Mouse (Mus musculus) adrenal gland, postnatal 0 days (tissue): ENCODE measurements around the gene Mmp24. TPM values are rescaled to one million over a fixed set of nuclear protein-coding genes. Genes with fewer than 3 reads are reported as not detected.

Source experiments
- polyA plus RNA-seq: library from polyadenylated mRNA; unstranded; fragments of >200 nt; fragmentation: Nextera tagmentation; extraction: Ambion mirVana; gene quantifications from 2 replicates; pipeline ENCODE4 v1.2.1, GENCODE M21; 2015

The Mmp24 gene
- 1.3 and 1.5 TPM in 2 replicates for polyA plus RNA-seq

GRCm38 (mm10) chr2:155774927-155775684, at the start of gene Mmp24:
Gene Mmp24 (plus strand): TSS chr2:155775342.

GRCm38 (mm10) chr2:155729158-155729645, 45.9 kb upstream of the Mmp24 start, which contains the start of gene Edem2:
Gene Edem2 (minus strand): TSS chr2:155729475.

GRCm38 (mm10) chr2:155735766-155736165, 39.4 kb upstream of the Mmp24 start, which contains the start of gene Gm17581:
Gene Gm17581 (minus strand): TSS chr2:155735866.

GRCm38 (mm10) chr2:155751014-155751786, 23.9 kb upstream of the Mmp24 start, which contains the start of gene Procr:
Gene Procr (plus strand): TSS chr2:155751117.

GRCm38 (mm10) chr2:155819392-155819448, 44.1 kb downstream of the Mmp24 start, which contains the start of gene BC029722:
Gene BC029722 (minus strand): TSS chr2:155819426.

GRCm38 (mm10) chr2:155826630-155827424, 51.7 kb downstream of the Mmp24 start, which contains the start of gene Eif6:
Gene Eif6 (minus strand): TSS chr2:155826925.

GRCm38 (mm10) chr2:155834732-155835131, 59.6 kb downstream of the Mmp24 start, which contains the start of gene Fam83c:
Gene Fam83c (minus strand): TSS chr2:155834854.

Other genes with a start within 250 kb of the Mmp24 start
- 26.0 and 43.9 TPM in 2 replicates for gene Gss, start 182.5 kb upstream of the Mmp24 start, polyA plus RNA-seq
- gene Myh7b, start 164.1 kb upstream of the Mmp24 start, polyA plus RNA-seq = 0.38 and 0.52 TPM in 2 replicates
- gene Trpc4ap, start 83.0 kb upstream of the Mmp24 start, polyA plus RNA-seq = 89.8 and 124 TPM in 2 replicates
- gene Edem2, start 45.9 kb upstream of the Mmp24 start, polyA plus RNA-seq = 30.0 and 59.7 TPM in 2 replicates
- gene Gm17581, start 39.5 kb upstream of the Mmp24 start, polyA plus RNA-seq = not detected in 2 replicates
- 14.1 and 22.1 TPM in 2 replicates for gene Procr, start 24.2 kb upstream of the Mmp24 start, polyA plus RNA-seq
- gene BC029722, start 44.1 kb downstream of the Mmp24 start, polyA plus RNA-seq = 58.7 and 116 TPM in 2 replicates
- gene Eif6, start 51.6 kb downstream of the Mmp24 start, polyA plus RNA-seq = 166 and 202 TPM in 2 replicates
- 0.05 and 0.12 TPM in 2 replicates for gene Fam83c, start 59.5 kb downstream of the Mmp24 start, polyA plus RNA-seq
- 80.5 and 107 TPM in 2 replicates for gene Uqcc1, start 155.0 kb downstream of the Mmp24 start, polyA plus RNA-seq
- gene Gm15557, start 165.4 kb downstream of the Mmp24 start, polyA plus RNA-seq = 0.19 and 0.97 TPM in 2 replicates
- 0.63 and 0.97 TPM in 2 replicates for gene Gdf5, start 170.0 kb downstream of the Mmp24 start, polyA plus RNA-seq
- 5.5 and 9.7 TPM in 2 replicates for gene Cep250, start 181.1 kb downstream of the Mmp24 start, polyA plus RNA-seq
- gene 6430550D23Rik, start 232.6 kb downstream of the Mmp24 start, polyA plus RNA-seq = 1.1 and 2.0 TPM in 2 replicates
- gene Ergic3, start 232.7 kb downstream of the Mmp24 start, polyA plus RNA-seq = 226 and 249 TPM in 2 replicates